Mouse (Mus musculus): ENCODE measurements at regions not wholly inside any gene's neighbourhood (a gene's known extent, or its start where the extent isn't known, plus 50 kb on each side); places are given as distances from the start of the nearest gene placed in this dataset.

DNA sequence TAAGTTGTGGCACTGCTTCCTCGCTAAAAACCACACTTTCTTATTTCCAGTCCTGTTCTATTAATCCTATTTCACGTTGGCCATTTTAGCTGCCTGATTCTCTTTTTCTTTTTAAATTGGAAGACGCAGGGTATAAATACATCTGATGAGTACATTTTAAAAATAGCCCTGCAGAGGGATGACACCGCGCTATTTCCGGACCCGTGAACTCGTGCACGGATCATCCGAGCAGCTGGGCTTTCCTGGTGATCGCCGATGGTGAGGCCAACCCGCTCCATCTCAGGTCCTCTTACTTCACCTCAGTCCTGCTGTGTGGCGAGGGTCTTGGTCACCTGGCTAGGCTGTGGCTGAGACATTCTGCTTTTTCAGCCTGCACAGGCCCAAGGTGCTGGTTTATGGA is 267.9 kb downstream of the Vrk1 start:
- TF ChIP-seq CTCF (IDR thresholded peaks at IDR 0.05; ENCODE audit: control insufficient read depth, insufficient read depth, insufficient read length), result no peak
- no peak for TF ChIP-seq USF1 (IDR thresholded peaks at IDR 0.05; ENCODE audit: low read depth)
